Comparison of ENCODE assay signal across 8 mouse cellular contexts in the genomic region with DNA sequence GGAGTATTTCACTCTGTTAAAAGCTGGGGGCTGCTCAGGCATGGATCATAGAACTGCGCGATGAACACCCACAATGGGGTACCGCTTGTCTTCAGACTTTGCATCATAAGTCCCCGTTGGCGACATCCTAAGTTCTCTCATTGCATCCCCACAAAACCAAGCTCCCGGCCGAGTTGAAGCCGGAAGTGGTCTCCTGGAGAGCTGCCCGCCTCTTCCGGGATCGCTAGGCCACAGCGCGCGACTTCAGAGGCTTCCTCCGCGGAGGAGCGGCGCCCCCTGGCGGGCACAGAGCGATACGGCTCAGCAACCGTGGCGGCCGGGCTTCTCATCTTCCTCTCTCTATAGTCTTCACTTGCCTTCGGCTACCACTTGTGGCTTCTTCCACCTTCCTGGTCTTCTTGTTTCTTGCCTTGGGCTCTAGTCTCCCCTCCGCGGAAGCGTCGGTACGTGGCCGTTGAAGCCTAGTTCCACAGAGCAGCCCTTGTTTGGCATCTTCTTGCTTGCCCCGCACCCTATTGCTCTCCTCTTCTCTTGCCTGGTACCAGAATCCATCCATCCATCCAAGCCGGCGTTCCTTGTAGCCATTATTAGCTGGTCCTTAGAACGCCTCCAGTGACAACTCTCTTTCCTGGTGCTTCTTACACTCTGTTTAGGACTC. TPM values are rescaled to one million over a fixed set of nuclear protein-coding genes. Genes with fewer than 3 reads are reported as not detected.
A peak's percentile ranks its signal among the peaks of the same experiment; 100 is the strongest.
DNase-seq lines count a peak whose midpoint lies in the region; ATAC-seq and TF ChIP-seq lines count a peak whose summit lies in the region.

No protein-coding gene starts in this region.

- intact Hi-C loops in heart, postnatal 10 days (cut with DNase I) = loop anchor here (1.0 kb wide), 2 partner anchors 32 to 42 kb away; no protein-coding TSS in a partner anchor

- ATAC-seq in forebrain, embryonic 13.5 days = peak; percentile 73
- peak; percentile 84 for ATAC-seq in neural tube, embryonic 14.5 days (ENCODE audit: low read depth)

- peaks cover 8% of the 10 kb centered on the region for H3K27me3 ChIP-seq in E14TG2a.4 (ENCODE audit: insufficient read depth, low read length)
- no peaks in the 10 kb centered on the region for H3K27me3 ChIP-seq in forebrain, embryonic 13.5 days
- H3K27me3 ChIP-seq in neural tube, embryonic 14.5 days (ENCODE audit: control insufficient read depth, insufficient read depth, low read length) = no peaks in the 10 kb centered on the region
- no peaks in the 10 kb centered on the region for H3K27me3 ChIP-seq in testis, adult 2 months (ENCODE audit: control insufficient read depth, insufficient read depth, low read length)

- TF ChIP-seq CTCF in E14TG2a.4 (conservative IDR thresholded peaks at IDR 0.05; ENCODE audit: low read length) = peak; percentile 56
- peak; percentile 93 for TF ChIP-seq CTCF in testis, adult 2 months (IDR thresholded peaks at IDR 0.05; ENCODE audit: control insufficient read depth, insufficient read depth, insufficient replicate concordance, low read depth, low read length)

- H3K36me3 ChIP-seq in E14TG2a.4 (ENCODE audit: insufficient read depth, low read length) = no peaks in the 10 kb centered on the region
- no peaks in the 10 kb centered on the region for H3K36me3 ChIP-seq in forebrain, embryonic 13.5 days (ENCODE audit: poor library complexity, severe bottlenecking)
- no peaks in the 10 kb centered on the region for H3K36me3 ChIP-seq in neural tube, embryonic 14.5 days (ENCODE audit: control insufficient read depth, insufficient read depth, low read length)
- H3K36me3 ChIP-seq in testis, adult 2 months (ENCODE audit: control insufficient read depth, insufficient read depth, low read length) = no peaks in the 10 kb centered on the region

- H3K9ac ChIP-seq in forebrain, embryonic 13.5 days = peak overlapping the region; percentile 66
- H3K9ac ChIP-seq in neural tube, embryonic 14.5 days (replicated peaks; ENCODE audit: low read depth, low read length) = peak overlapping the region; percentile 51; the same call in 1 of the 2 replicates

- TF ChIP-seq POLR2A in testis, adult 2 months (IDR thresholded peaks at IDR 0.05; ENCODE audit: control insufficient read depth, low read depth, low read length) = peak; percentile 57

- 4% methylated on average over 35 of the region's 35 CpGs for WGBS in forebrain, embryonic 13.5 days
- 6% methylated on average over 35 of the region's 35 CpGs for WGBS in neural tube, embryonic 14.5 days

- H3K27ac ChIP-seq in forebrain, embryonic 13.5 days = 0 out of 2 replicates have a peak overlapping the region, but pooled peaks have one; percentile 35
- H3K27ac ChIP-seq in neural tube, embryonic 14.5 days (ENCODE audit: low read depth, low read length) = 0 out of 2 replicates have a peak overlapping the region, but pooled peaks have one; percentile 45
- peak overlapping the region; percentile 75 for H3K27ac ChIP-seq in testis, adult 2 months (ENCODE audit: control insufficient read depth, insufficient read depth, low read depth, low read length)

- no peaks in the 10 kb centered on the region for H3K9me3 ChIP-seq in E14TG2a.4 (ENCODE audit: low read length)
- no peaks in the 10 kb centered on the region for H3K9me3 ChIP-seq in forebrain, embryonic 13.5 days (replicated peaks)
- no peaks in the 10 kb centered on the region for H3K9me3 ChIP-seq in neural tube, embryonic 14.5 days (ENCODE audit: control insufficient read depth, low read length)

- H3K4me2 ChIP-seq in forebrain, embryonic 13.5 days = peak overlapping the region; percentile 67
- H3K4me2 ChIP-seq in neural tube, embryonic 14.5 days (ENCODE audit: low read depth, low read length) = peak overlapping the region; percentile 61

- peaks cover 55% of the 10 kb centered on the region for H3K4me1 ChIP-seq in E14TG2a.4 (replicated peaks; ENCODE audit: low read depth, low read length)
- peaks cover 37% of the 10 kb centered on the region for H3K4me1 ChIP-seq in forebrain, embryonic 13.5 days
- H3K4me1 ChIP-seq in neural tube, embryonic 14.5 days (ENCODE audit: control insufficient read depth, insufficient read depth, low read length) = peaks cover 4% of the 10 kb centered on the region
- peaks cover 7% of the 10 kb centered on the region for H3K4me1 ChIP-seq in testis, adult 2 months (ENCODE audit: control insufficient read depth, insufficient read depth, low read length)

- DNase-seq in c-Kit-positive CD71-positive TER-119-positive erythroid progenitor cells, embryonic 14.5 days (ENCODE audit: low spot score) = peak; percentile 90
- peak; percentile 93 to 96 for DNase-seq in heart, postnatal 10 days
- DNase-seq in layer of hippocampus, adult 11-12 months (ENCODE audit: low spot score) = peak; percentile 92
- peak; percentile 88 to 92 for DNase-seq in lung, adult 18-20 months

- peak overlapping the region; percentile 77 for H3K4me3 ChIP-seq in E14TG2a.4 (replicated peaks; ENCODE audit: low read length)
- peak overlapping the region; percentile 37 for H3K4me3 ChIP-seq in forebrain, embryonic 13.5 days
- H3K4me3 ChIP-seq in neural tube, embryonic 14.5 days (ENCODE audit: low read depth, low read length) = peak overlapping the region; percentile 33
- peak overlapping the region; percentile 90 for H3K4me3 ChIP-seq in testis, adult 2 months (ENCODE audit: control insufficient read depth, low read depth, low read length)

RNA-seq across cellular contexts. Expression of gene Gnai2, which starts 9.5 kb away (rescaled TPM):
- polyA plus RNA-seq in forebrain, embryonic 13.5 days (2015; fragmentation: Nextera tagmentation; extraction: Ambion mirVana) = 397 and 426 TPM in 2 replicates
- total RNA-seq in heart, postnatal 10 days (2021) = 100 to 1,000 TPM; 422 to 478 TPM
- polyA plus RNA-seq in neural tube, embryonic 14.5 days (2014; fragmentation: Nextera tagmentation; extraction: Ambion mirVana) = 234 and 258 TPM in 2 replicates
- 87.7 and 103 TPM in 2 replicates for polyA plus RNA-seq in testis, adult 2 months (2012; rRNA removed)

RNA-seq across cellular contexts. Expression of gene Slc38a3, which starts 24.7 kb away (rescaled TPM):
- 14.3 and 14.6 TPM in 2 replicates for polyA plus RNA-seq in forebrain, embryonic 13.5 days (2015; fragmentation: Nextera tagmentation; extraction: Ambion mirVana)
- total RNA-seq in heart, postnatal 10 days (2021) = 10 to 100 TPM; 20.5 to 22.6 TPM
- 31.3 and 36.6 TPM in 2 replicates for polyA plus RNA-seq in neural tube, embryonic 14.5 days (2014; fragmentation: Nextera tagmentation; extraction: Ambion mirVana)
- polyA plus RNA-seq in testis, adult 2 months (2012; rRNA removed) = 0.10 and 0.32 TPM in 2 replicates

RNA-seq across cellular contexts. Expression of gene Gnat1, which starts 34.9 kb away (rescaled TPM):
- polyA plus RNA-seq in forebrain, embryonic 13.5 days (2015; fragmentation: Nextera tagmentation; extraction: Ambion mirVana) = 1.3 and 1.8 TPM in 2 replicates
- not detected for total RNA-seq in heart, postnatal 10 days (2021)
- 1.4 and 2.7 TPM in 2 replicates for polyA plus RNA-seq in neural tube, embryonic 14.5 days (2014; fragmentation: Nextera tagmentation; extraction: Ambion mirVana)
- polyA plus RNA-seq in testis, adult 2 months (2012; rRNA removed) = 0.05 and 0.12 TPM in 2 replicates

RNA-seq across cellular contexts. Expression of gene Sema3b, which starts 35.6 kb away (rescaled TPM):
- 1.8 and 2.0 TPM in 2 replicates for polyA plus RNA-seq in forebrain, embryonic 13.5 days (2015; fragmentation: Nextera tagmentation; extraction: Ambion mirVana)
- total RNA-seq in heart, postnatal 10 days (2021) = 10 to 100 TPM; 15.4 to 17.3 TPM
- 2.8 and 5.3 TPM in 2 replicates for polyA plus RNA-seq in neural tube, embryonic 14.5 days (2014; fragmentation: Nextera tagmentation; extraction: Ambion mirVana)
- 2.1 and 4.1 TPM in 2 replicates for polyA plus RNA-seq in testis, adult 2 months (2012; rRNA removed)

RNA-seq across cellular contexts. Expression of gene Ifrd2, which starts 57.2 kb away (rescaled TPM):
- 15.4 and 20.8 TPM in 2 replicates for polyA plus RNA-seq in forebrain, embryonic 13.5 days (2015; fragmentation: Nextera tagmentation; extraction: Ambion mirVana)
- 10 to 100 TPM; 36.9 to 40.7 TPM for total RNA-seq in heart, postnatal 10 days (2021)
- polyA plus RNA-seq in neural tube, embryonic 14.5 days (2014; fragmentation: Nextera tagmentation; extraction: Ambion mirVana) = 15.0 and 17.8 TPM in 2 replicates
- 16.4 and 20.5 TPM in 2 replicates for polyA plus RNA-seq in testis, adult 2 months (2012; rRNA removed)

Comparison
In these comparisons a context has a peak if more than half of its experiments do, and no peak if none do; other contexts are left out.
1. Peak in every context shown above with its lines: DNase-seq, ATAC-seq, H3K4me3 ChIP-seq and H3K27ac ChIP-seq.
2. H3K4me3 ChIP-seq: peak in every context shown above with its lines; median percentile 90 in testis, adult 2 months; 77 in E14TG2a.4; 37 in forebrain, embryonic 13.5 days; 33 in neural tube, embryonic 14.5 days.
3. RNA of gene Slc38a3, which starts 24.7 kb away (polyA plus RNA-seq): 31.3 to 36.6 TPM in neural tube, embryonic 14.5 days and 14.3 to 14.6 TPM in forebrain, embryonic 13.5 days; 0.10 to 0.32 TPM in testis, adult 2 months; every median in the first group is over 10 times any median in the second.